Mouse (Mus musculus) bone marrow, adult 2 months (tissue): ENCODE measurements around the gene Ntrk3.

Source experiments
- CTCF ChIP-seq: fragments of 200-500 bp; IDR thresholded peaks from 2 replicates; pipeline ENCODE4 v1.5.1; 2011; ENCODE audit warnings: low read length, control low read depth; ENCODE audit not compliant: control insufficient read depth, insufficient read depth
- POLR2A ChIP-seq: fragments of 200-500 bp; IDR thresholded peaks from 2 replicates; pipeline ENCODE4 v1.6.1; 2011; ENCODE audit warnings: low read depth, mild to moderate bottlenecking, control low read depth, low read length, borderline replicate concordance; ENCODE audit not compliant: control insufficient read depth

- TF ChIP-seq POLR2A = no peak
- no peak for TF ChIP-seq CTCF
Measured at GRCm38 (mm10) chr7:78261420-78262125, 476.2 kb downstream of the Ntrk3 start.
